Mouse (Mus musculus) CH12.LX (cell line): ENCODE data around the gene Anapc7.

Experiments
- CHD1 ChIP-seq: IDR thresholded peaks from 2 replicates; pipeline ENCODE4 v1.6.1; 2012; ENCODE audit warnings: low read depth, low read length, improper control_type of control experiment, inconsistent platforms
- HCFC1 ChIP-seq: IDR thresholded peaks from 2 replicates; pipeline ENCODE4 v1.6.1; 2012; ENCODE audit warnings: low read depth, mild to moderate bottlenecking, inconsistent platforms, low read length, improper control_type of control experiment
- SMC3 ChIP-seq: IDR thresholded peaks from 2 replicates; pipeline ENCODE4 v1.6.1; 2011; ENCODE audit warnings: low read depth, low read length, improper control_type of control experiment
- ZC3H11A ChIP-seq: IDR thresholded peaks from 2 replicates; pipeline ENCODE4 v1.6.1; 2012; ENCODE audit warnings: low read depth, mild to moderate bottlenecking, inconsistent platforms, low read length, improper control_type of control experiment

- TF ChIP-seq SMC3 (no peak; the same call in 1 of the 2 replicates), ZC3H11A (no peak), CHD1 (no peak), HCFC1 (no peak)
Observed at GRCm38 (mm10) chr5:122448869-122449268, 27.4 kb downstream of the Anapc7 start.
